Mouse (Mus musculus) liver, embryonic 16.5 days (tissue): ENCODE data around the gene Xpc. TPM values are rescaled to one million over a fixed set of nuclear protein-coding genes. Genes with fewer than 3 reads are reported as not detected.

Source experiments
- ATAC-seq: fragments of 200-750 bp; cut with Nextera tagmentation; 2 replicates; pipeline ENCODE4 v1.8.0; 2017; ENCODE audit warnings: low read depth, mild to moderate bottlenecking, moderate number of reproducible peaks, moderate library complexity
- H3K27ac ChIP-seq: fragments of 300-500 bp; sonication (generic); 2 replicates; pipeline ENCODE4 v1.5.1; 2014; ENCODE audit warnings: mild to moderate bottlenecking, low read length
- H3K27me3 ChIP-seq: fragments of 300-500 bp; sonication (generic); 2 replicates; pipeline ENCODE4 v1.6.1; 2014; ENCODE audit warnings: low read depth, low read length, mixed read lengths; ENCODE audit not compliant: control insufficient read depth, insufficient read depth
- H3K36me3 ChIP-seq: fragments of 300-500 bp; sonication (generic); 2 replicates; pipeline ENCODE4 v1.6.1; 2014; ENCODE audit warnings: mild to moderate bottlenecking; ENCODE audit not compliant: control insufficient read depth, insufficient read depth
- H3K4me1 ChIP-seq: fragments of 300-500 bp; sonication (generic); 2 replicates; pipeline ENCODE4 v1.6.1; 2014; ENCODE audit warnings: low read depth, low read length, mixed read lengths; ENCODE audit not compliant: control insufficient read depth
- H3K4me2 ChIP-seq: fragments of 300-500 bp; sonication (generic); 2 replicates; pipeline ENCODE4 v1.6.1; 2014; ENCODE audit warnings: low read depth, low read length, mixed read lengths
- H3K4me3 ChIP-seq: fragments of 300-500 bp; sonication (generic); 2 replicates; pipeline ENCODE4 v1.5.1; 2014; ENCODE audit warnings: low read depth, mild to moderate bottlenecking, low read length
- H3K9ac ChIP-seq: fragments of 300-500 bp; sonication (generic); 2 replicates; pipeline ENCODE4 v1.6.1; 2014; ENCODE audit warnings: low read depth, low read length
- H3K9me3 ChIP-seq: fragments of 300-500 bp; sonication (generic); replicated peaks from 2 replicates; pipeline ENCODE4 v1.6.1; 2016; ENCODE audit warnings: low read length; ENCODE audit not compliant: control insufficient read depth
- WGBS: fragments of 180-500 bp; shearing (Covaris S2); extraction: QIAGEN DNeasy Blood & Tissue Kit; methylation state at CpG from one replicate; pipeline ENCODE4 v1.1.7; 2014; ENCODE audit not compliant: insufficient replicate concordance; 5-methylcytosine and 5-hydroxymethylcytosine counted together
- polyA plus RNA-seq: library from polyadenylated mRNA; unstranded; fragments of >200 nt; fragmentation: Nextera tagmentation; extraction: Ambion mirVana; gene quantifications from 2 replicates; pipeline ENCODE4 v1.2.1, GENCODE M21; 2015

Xpc gene
- polyA plus RNA-seq, 1 experiment from 2014 or later = 5.3 TPM

- Histone ChIP-seq H3K4me1 (peaks cover 9% of the 10 kb centered on the region), H3K27me3 (no peaks in the 10 kb centered on the region), H3K9ac (no peak overlapping the region), H3K9me3 (no peaks in the 10 kb centered on the region), H3K36me3 (peaks cover 7% of the 10 kb centered on the region; the same call in 1 of the 2 replicates), H3K27ac (no peak overlapping the region), H3K4me2 (no peak overlapping the region), H3K4me3 (no peak overlapping the region)
- ATAC-seq = no peak
- 58% methylated on average over 10 of the region's 10 CpGs for WGBS
Measured at GRCm38 (mm10) chr6:91510211-91510610, 5.5 kb downstream of the Xpc start.

- no peaks in the 10 kb centered on the region for H3K27me3 ChIP-seq
- H3K36me3 ChIP-seq = peaks cover 7% of the 10 kb centered on the region
Measured at GRCm38 (mm10) chr6:91509326-91509725, 6.4 kb downstream of the Xpc start.

GRCm38 (mm10) chr6:91508041-91508440, 7.6 kb downstream of the Xpc start:
- H3K36me3 ChIP-seq = peaks cover 19% of the 10 kb centered on the region
- ATAC-seq = no peak

More at GRCm38 (mm10) chr6:91509326-91509725, 6.4 kb downstream of the Xpc start:
- no peaks in the 10 kb centered on the region for H3K9me3 ChIP-seq
- H3K4me1 ChIP-seq = peaks cover 1% of the 10 kb centered on the region
- no peak overlapping the region for H3K27ac ChIP-seq
- 32% methylated on average over 7 of the region's 7 CpGs for WGBS
- no peak for ATAC-seq
- no peak overlapping the region for H3K4me3 ChIP-seq
- no peak overlapping the region for H3K9ac ChIP-seq
- no peak overlapping the region for H3K4me2 ChIP-seq

GRCm38 (mm10) chr6:91506036-91506435, 9.7 kb downstream of the Xpc start:
- ATAC-seq = peak; percentile 21; the same call in 1 of the 2 replicates
- H3K36me3 ChIP-seq = peaks cover 22% of the 10 kb centered on the region
- no peaks in the 10 kb centered on the region for H3K27me3 ChIP-seq
- no peak overlapping the region for H3K4me3 ChIP-seq
- H3K27ac ChIP-seq = peak overlapping the region; percentile 46; the same call in 1 of the 2 replicates
- H3K9me3 ChIP-seq = no peaks in the 10 kb centered on the region
- H3K4me1 ChIP-seq = no peaks in the 10 kb centered on the region; the same call in 1 of the 2 replicates
- WGBS = 28% methylated on average over 5 of the region's 5 CpGs
- no peak overlapping the region for H3K9ac ChIP-seq
- H3K4me2 ChIP-seq = no peak overlapping the region

More at GRCm38 (mm10) chr6:91508041-91508440, 7.6 kb downstream of the Xpc start:
- WGBS = 62% methylated on average over 3 of the region's 3 CpGs
- H3K9me3 ChIP-seq = no peaks in the 10 kb centered on the region
- H3K9ac ChIP-seq = no peak overlapping the region
- no peaks in the 10 kb centered on the region; the same call in 1 of the 2 replicates for H3K4me1 ChIP-seq
- H3K4me3 ChIP-seq = no peak overlapping the region
- H3K27ac ChIP-seq = no peak overlapping the region
- H3K4me2 ChIP-seq = no peak overlapping the region
- no peaks in the 10 kb centered on the region for H3K27me3 ChIP-seq

- Histone ChIP-seq H3K36me3 (peaks cover 26% of the 10 kb centered on the region), H3K9me3 (no peaks in the 10 kb centered on the region), H3K27ac (no peak overlapping the region), H3K4me3 (no peak overlapping the region), H3K4me2 (no peak overlapping the region), H3K4me1 (no peaks in the 10 kb centered on the region), H3K9ac (no peak overlapping the region), H3K27me3 (no peaks in the 10 kb centered on the region)
- WGBS = 49% methylated on average over 1 of the region's 1 CpGs
- ATAC-seq = no peak
Measured at GRCm38 (mm10) chr6:91503302-91503701, 12.4 kb downstream of the Xpc start.

- Histone ChIP-seq H3K27ac (no peak overlapping the region), H3K9ac (no peak overlapping the region), H3K9me3 (no peaks in the 10 kb centered on the region), H3K4me3 (no peak overlapping the region), H3K4me2 (no peak overlapping the region), H3K27me3 (no peaks in the 10 kb centered on the region), H3K4me1 (no peaks in the 10 kb centered on the region), H3K36me3 (peaks cover 4% of the 10 kb centered on the region)
- ATAC-seq = no peak
- WGBS = 68% methylated on average over 8 of the region's 8 CpGs
Measured at GRCm38 (mm10) chr6:91494526-91494925, 21.2 kb downstream of the Xpc start.

GRCm38 (mm10) chr6:91493053-91493452, 22.6 kb downstream of the Xpc start:
- 0 out of 2 replicates have a peak overlapping the region, but pooled peaks have one; percentile 2 for H3K4me3 ChIP-seq
- no peak overlapping the region for H3K4me2 ChIP-seq
- ATAC-seq = no peak
- H3K9ac ChIP-seq = no peak overlapping the region
- H3K27ac ChIP-seq = no peak overlapping the region
- H3K4me1 ChIP-seq = no peaks in the 10 kb centered on the region; the same call in 1 of the 2 replicates
- 43% methylated on average over 10 of the region's 10 CpGs for WGBS
- no peaks in the 10 kb centered on the region for H3K27me3 ChIP-seq
- no peaks in the 10 kb centered on the region for H3K9me3 ChIP-seq
- no peaks in the 10 kb centered on the region; the same call in 1 of the 2 replicates for H3K36me3 ChIP-seq

GRCm38 (mm10) chr6:91491004-91491403, 24.7 kb downstream of the Xpc start:
- peaks cover 4% of the 10 kb centered on the region; the same call in 1 of the 2 replicates for H3K36me3 ChIP-seq
- 60% methylated on average over 6 of the region's 6 CpGs for whole genome bisulfite sequencing
- no peak overlapping the region for H3K27ac ChIP-seq
- no peaks in the 10 kb centered on the region for H3K27me3 ChIP-seq
- no peaks in the 10 kb centered on the region for H3K9me3 ChIP-seq
- no peaks in the 10 kb centered on the region; the same call in 1 of the 2 replicates for H3K4me1 ChIP-seq
- H3K4me2 ChIP-seq = no peak overlapping the region
- H3K9ac ChIP-seq = no peak overlapping the region
- H3K4me3 ChIP-seq = no peak overlapping the region
- no peak for ATAC-seq

- Histone ChIP-seq H3K36me3 (peaks cover 4% of the 10 kb centered on the region; the same call in 1 of the 2 replicates), H3K4me2 (no peak overlapping the region), H3K9ac (no peak overlapping the region), H3K4me1 (no peaks in the 10 kb centered on the region; the same call in 1 of the 2 replicates), H3K27ac (no peak overlapping the region), H3K27me3 (no peaks in the 10 kb centered on the region), H3K4me3 (no peak overlapping the region), H3K9me3 (no peaks in the 10 kb centered on the region)
- no peak for ATAC-seq
- 70% methylated on average over 10 of the region's 10 CpGs for WGBS
Measured at GRCm38 (mm10) chr6:91489872-91490271, 25.8 kb downstream of the Xpc start.
